19 mouse cellular contexts compared by ENCODE assay signal in the genomic region with DNA sequence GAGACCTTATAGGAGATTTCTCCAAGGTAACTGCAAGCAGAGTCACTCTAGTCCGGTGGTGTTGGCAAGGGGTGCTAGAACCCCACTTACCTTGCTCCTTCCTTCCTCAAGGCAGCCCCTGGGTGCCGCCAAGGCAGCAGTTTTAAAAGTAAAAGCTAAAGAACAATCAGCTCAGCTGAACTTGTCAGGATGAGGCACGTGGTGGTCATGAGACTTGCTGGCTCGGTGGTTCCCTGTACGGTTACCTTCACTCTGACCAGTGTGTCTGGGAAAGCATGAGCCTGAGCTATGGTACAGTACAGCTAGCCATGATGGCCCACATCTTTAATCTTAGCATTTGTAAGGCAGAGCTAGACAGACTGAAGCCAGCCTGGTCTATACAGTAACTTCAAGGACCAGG. TPM values are rescaled to one million over a fixed set of nuclear protein-coding genes. Genes with fewer than 3 reads are reported as not detected.
"Had no signal": no experiment of that assay in that cellular context is flagged by ENCODE, and none has a peak within 500 bp of the region (broad histone marks: within the 10 kb centered on the region; RNA-seq: fewer than 3 reads in every experiment).

No protein-coding gene starts in this region.

- DNase-seq: lung, embryonic 14.5 days; lung, postnatal 10 days; lung, postnatal 4 days; midbrain, embryonic 14.5 days; retina, postnatal 1 day; right cerebral cortex, adult 18-20 months; right cerebral cortex, postnatal 25 days; right cerebral cortex, postnatal 4 days; spleen, adult 18-20 months; thymus, adult 18-20 months; thymus, postnatal 14 days; thymus, postnatal 36 days had no signal

- H3K4me2 ChIP-seq: lung, embryonic 14.5 days; midbrain, embryonic 12.5 days; neural tube, embryonic 13.5 days; neural tube, embryonic 15.5 days had no signal

- H3K4me3 ChIP-seq: midbrain, embryonic 10.5 days; midbrain, embryonic 12.5 days; myocyte; neural tube, embryonic 13.5 days; neural tube, embryonic 15.5 days had no signal

- H3K27ac ChIP-seq: midbrain, embryonic 10.5 days; midbrain, embryonic 12.5 days; neural tube, embryonic 13.5 days; neural tube, embryonic 15.5 days had no signal

- ATAC-seq: midbrain, embryonic 16.5 days had no signal

- H3K4me1 ChIP-seq: midbrain, embryonic 10.5 days; midbrain, embryonic 12.5 days; neural tube, embryonic 13.5 days; neural tube, embryonic 15.5 days had no signal

- H3K27me3 ChIP-seq: midbrain, embryonic 12.5 days; neural tube, embryonic 13.5 days; neural tube, embryonic 15.5 days had no signal

- H3K9ac ChIP-seq: lung, embryonic 14.5 days; midbrain, embryonic 12.5 days; neural tube, embryonic 13.5 days; neural tube, embryonic 15.5 days had no signal

- H3K9me3 ChIP-seq: midbrain, embryonic 10.5 days; midbrain, embryonic 12.5 days; neural tube, embryonic 13.5 days; neural tube, embryonic 15.5 days had no signal

RNA-seq across cellular contexts. Expression of gene Camp, which starts 37.9 kb away (rescaled TPM):
- polyA plus RNA-seq: lung, embryonic 14.5 days; midbrain, embryonic 14.5 days; myocyte; small intestine, adult 2 months had no signal
